Mouse (Mus musculus) cerebellum, adult (tissue): ENCODE measurements at regions not wholly inside any gene's neighbourhood (a gene's known extent, or its start where the extent isn't known, plus 50 kb on each side); places are given as distances from the start of the nearest gene placed in this dataset.

ENCODE experiments used
- ATAC-seq: cut with Nextera tagmentation; 2 replicates; pipeline ENCODE4 v1.9.2; 2017; ENCODE audit warnings: mild to moderate bottlenecking, moderate library complexity, mixed read lengths; ENCODE audit not compliant: insufficient number of reproducible peaks, low FRiP score, low TSS enrichment

DNA sequence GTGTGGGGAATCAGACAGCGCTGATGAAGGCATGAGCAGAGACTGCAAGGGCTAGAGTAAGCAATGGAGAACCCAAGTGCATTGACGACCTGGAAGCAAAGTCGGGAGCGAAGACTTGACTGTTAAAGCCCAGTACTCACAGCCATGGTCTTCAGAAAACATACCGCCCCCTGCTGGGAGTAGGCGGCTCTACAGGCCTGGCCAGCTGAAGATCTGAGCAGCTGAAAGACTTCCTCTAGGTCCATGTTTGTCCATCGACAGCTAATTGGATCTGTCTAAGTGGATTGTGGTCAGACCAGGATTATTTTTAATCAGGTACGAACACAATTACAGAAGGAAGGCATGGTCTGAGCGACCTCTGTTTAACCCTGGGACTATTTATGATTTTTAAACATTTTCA, 230.0 kb downstream of the Slc30a10 start:
- ATAC-seq = no peak

- no peak for ATAC-seq
Measured at GRCm38 (mm10) chr1:185688506-185688905, 233.9 kb downstream of the Slc30a10 start.

DNA sequence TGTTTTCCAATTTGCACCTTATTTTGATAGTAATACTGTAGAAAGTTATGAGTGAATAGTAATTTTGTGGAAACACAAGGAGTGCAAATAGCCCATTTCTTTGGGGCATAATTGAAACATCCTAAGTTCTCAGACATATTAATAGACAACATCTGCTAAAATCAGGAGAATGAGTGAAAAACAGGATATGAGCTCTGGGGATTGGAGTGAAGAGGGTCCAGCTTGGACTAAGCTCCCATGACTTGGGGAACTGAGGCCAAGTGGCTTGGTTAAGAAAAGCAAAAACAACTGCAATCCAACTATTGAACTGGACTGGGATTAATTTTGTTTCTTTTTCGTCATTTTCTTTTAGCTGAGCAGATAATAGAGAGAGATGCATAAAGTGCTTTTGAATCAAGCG, 240.7 kb downstream of the Slc30a10 start:
- no peak for ATAC-seq

DNA sequence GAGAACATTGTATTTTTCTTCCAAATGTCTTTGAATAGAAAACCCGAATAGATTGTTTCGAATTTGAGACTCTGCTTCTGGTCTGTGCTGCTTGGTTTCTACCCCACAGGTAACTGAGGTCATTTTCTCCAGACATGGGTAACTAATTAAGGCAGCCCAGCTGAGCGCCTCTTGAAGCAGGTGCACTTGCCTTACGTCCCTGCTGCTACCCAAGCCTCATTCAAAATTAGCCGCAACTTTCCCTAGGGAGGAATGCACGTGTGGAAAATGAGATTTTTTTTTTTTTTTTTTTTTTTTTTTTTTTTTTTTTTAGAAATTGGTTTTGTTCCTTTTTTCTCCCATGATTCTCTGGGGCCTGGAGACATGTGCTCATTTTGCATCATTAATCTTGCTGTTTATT, 245.1 kb downstream of the Slc30a10 start:
- ATAC-seq = no peak

DNA sequence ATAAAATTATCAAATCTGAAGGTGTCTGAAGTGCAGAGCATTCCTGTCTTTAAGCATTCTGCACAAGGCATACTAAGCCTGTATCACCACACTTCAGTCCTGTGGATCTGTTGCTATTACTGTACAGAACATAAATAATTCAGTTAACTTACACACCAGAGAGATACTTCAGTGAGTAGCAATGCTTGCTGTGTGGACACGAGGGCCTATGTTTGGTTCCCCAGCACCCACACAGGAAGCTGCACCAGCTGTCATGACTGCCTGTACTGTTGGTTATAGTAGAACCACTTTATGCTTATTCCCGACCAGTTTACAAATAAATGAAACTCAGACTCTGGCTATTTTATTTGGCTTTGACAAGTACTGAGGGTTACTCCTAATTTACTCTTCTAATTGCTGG, 271.7 kb downstream of the Slc30a10 start:
- ATAC-seq = no peak

DNA sequence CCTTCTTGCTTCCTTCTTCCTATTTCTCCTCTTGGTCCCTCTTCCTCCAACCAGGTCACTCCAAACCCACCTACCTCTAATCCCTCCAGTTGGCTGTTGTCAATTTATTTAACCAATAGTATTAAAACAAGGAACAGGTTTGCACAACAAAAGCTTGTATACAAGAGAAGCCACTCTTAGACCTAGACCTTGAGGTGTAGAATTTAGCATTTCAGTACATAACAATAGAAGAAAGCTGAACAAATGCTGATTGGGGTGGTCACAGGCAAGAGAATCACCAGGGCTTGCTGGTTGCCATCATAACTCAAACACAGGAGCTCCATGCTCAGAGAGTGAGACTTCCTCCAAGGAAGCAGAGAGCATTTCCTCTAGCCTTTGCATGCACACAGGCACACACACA, 272.2 kb downstream of the Slc30a10 start:
- no peak for ATAC-seq

DNA sequence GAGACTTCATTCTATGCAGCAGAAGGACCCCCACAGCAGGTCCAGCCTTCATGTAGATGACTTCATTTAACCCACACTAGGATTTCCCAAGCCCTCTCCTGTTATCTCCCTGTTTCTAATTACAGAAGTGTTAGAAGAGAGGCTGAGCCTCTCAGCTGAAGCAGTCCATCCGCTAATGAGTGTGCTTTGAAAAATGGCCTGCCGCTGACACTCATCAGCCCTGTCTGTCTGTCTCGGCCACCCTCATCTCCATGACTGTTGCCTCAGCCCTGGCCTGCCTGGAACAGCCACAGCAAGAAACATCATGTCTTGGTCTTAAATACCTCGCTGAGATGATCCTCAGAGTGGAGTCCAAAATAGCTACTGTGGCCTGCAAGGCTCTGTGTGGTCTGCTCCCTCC, 273.1 kb downstream of the Slc30a10 start:
- no peak for ATAC-seq

DNA sequence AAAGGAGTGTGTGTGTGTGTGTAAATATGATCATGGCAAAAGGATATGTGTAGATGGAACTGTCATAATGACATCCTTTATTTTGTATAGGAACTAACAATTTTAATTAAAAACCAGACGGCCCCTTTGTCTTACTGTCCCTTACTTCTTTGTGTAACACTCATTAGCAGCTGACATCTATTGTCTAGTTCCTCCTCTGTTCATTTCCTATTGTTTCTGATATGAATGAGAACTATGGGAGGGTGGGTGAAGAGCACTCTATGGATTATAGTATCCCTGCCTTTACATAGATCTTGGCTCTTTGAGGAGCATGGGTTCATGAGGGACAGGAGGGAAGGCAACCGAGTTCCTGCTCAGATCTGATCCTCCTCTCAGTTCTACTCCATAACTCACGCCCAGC, 273.8 kb downstream of the Slc30a10 start:
- ATAC-seq = no peak

- ATAC-seq = no peak
Measured at GRCm38 (mm10) chr1:185731062-185731461, 276.4 kb downstream of the Slc30a10 start.

DNA sequence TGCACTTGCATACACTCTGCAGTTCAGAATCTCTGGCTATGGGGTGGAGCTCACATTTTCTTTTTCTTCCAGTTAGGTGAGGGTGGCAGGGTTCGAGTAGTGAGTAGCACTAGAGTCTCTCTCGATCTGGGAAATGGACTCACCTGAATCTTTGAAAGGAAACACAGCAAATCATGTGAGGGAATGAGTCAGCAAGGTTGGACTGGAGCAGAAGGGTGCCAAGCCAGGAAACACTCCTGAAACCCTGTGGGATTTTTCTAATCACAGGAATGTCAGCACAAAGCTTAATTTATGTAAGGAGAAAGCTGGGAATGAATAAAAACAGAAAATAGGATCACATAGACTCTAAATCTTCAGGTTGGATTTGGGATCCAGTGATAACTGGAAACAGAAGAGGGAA, 282.1 kb downstream of the Slc30a10 start:
- ATAC-seq = no peak

DNA sequence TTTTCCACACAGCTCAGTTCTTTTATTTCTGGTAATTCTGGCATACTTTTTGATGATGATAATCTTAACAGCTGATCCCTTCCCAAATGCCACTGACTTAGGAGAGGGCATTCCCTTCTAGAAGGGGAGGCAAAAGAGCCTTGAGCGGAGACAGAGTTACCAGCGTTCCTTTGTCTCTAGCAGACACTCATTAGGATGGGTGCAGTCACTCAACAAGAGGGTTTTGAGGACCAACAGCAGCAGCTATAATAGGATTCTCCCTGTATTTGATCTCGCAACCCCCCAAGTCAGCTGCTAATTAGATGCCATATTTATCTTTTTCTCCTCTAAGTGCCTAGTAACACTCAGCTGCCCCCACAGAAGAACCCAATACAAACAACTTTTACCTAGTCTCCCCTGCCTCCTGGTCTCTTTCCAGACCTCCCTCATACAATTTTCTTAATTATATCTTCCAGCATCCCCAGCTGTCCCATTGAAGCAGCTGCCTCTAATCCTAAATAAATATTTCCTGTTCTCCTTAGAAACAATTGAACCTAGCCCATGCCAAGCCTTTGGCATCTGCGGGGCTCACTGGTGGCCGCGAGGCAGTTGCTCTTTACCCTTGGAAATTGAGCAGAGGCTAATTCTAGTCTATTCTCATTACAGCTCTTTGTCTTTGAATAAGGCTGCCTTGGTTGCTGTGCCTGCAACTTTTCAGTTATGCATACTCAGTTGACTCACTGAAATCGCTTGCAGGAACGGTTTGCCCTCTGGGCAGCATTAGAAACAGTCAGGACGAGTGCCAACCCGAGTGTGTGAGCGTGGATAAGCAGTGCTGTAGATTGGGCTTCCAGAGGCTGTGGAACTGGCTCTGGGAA, 286.6 kb downstream of the Slc30a10 start:
- ATAC-seq = no peak

GRCm38 (mm10) chr1:185749251-185749650, 294.6 kb downstream of the Slc30a10 start:
- no peak for ATAC-seq

DNA sequence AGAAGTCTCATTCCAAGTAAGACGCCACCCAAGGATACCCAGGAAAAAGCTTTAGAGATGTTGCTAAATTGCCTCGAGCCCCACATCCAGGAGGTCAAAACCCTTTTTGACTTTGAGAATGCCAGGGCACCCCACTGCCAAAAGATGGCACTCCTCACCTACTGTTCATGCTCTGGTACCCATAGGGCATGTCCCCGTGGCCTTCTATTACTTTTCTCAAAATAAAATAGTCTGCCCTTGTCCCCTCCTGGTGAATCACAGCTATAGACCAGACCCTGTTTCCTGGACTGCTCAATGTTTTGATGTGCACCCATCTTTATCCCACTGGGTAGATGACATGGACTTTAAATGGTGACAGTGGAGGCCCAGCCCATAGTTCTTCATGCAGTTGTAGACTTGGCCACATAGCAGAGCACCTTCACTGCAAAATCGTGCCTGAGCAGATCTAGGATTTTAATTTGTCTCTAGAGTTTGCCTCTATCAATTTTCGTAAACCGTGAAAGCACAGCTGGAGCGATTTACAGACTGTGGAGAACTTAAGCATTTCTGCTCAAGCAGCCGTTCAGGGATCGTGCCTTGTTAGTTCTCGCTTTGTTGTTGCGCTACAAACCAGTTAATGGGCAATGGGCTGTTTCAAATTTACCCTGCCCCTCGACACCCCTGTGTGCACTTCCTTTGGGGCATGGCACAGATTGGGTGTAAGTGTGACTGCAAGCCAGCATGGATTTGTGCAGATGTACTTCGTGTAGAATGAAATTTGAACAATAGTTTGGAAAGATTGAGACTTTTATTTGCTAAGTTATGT, 300.0 kb downstream of the Slc30a10 start:
- ATAC-seq = no peak

- ATAC-seq = no peak
Measured at GRCm38 (mm10) chr1:185757376-185757775, 302.7 kb downstream of the Slc30a10 start.

GRCm38 (mm10) chr1:185774202-185774601, 319.6 kb downstream of the Slc30a10 start:
- ATAC-seq = no peak

DNA sequence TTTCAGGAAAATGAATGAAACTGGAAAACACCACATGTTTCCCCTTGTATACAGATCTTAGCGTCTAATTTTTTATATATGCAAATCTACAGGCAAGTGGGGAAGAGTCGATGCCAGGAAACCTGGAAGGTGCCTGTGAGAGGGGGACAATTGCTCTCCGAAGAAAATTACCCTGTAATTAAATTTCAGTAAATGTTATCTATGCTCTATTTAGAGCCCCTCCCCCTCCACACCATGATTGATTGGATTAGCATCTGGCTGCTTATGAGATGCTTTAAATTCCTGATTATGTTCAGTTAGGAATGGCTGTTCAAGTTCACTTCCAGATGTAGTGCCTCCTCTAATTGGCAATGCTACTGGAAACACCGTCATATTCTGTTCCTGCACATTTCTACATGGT, 325.0 kb downstream of the Slc30a10 start:
- no peak for ATAC-seq

GRCm38 (mm10) chr1:185802156-185802555, 315.0 kb downstream of the Lyplal1 start:
- no peak for ATAC-seq

GRCm38 (mm10) chr1:185814901-185815300, 302.2 kb downstream of the Lyplal1 start:
- ATAC-seq = no peak

DNA sequence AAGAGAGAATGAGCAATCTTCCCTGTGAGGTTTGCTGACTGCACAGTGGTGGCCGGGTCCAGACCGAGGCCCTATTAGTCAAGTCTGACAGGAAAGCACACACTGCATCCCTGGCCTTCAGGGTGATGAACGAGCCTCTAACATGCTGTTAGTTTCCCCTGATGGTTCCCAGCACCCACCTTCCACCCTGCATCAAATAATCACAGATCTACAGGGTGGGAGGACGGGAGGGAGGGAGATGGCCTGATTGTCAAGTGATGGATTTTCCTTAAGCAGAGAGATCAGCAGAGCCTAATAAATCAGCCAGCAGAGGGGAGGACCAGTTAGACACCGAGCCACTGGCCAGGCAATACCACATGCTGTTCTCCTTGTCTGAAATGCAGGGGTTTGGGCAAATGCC, 298.1 kb downstream of the Lyplal1 start:
- no peak for ATAC-seq

GRCm38 (mm10) chr1:185822241-185822640, 294.9 kb downstream of the Lyplal1 start:
- ATAC-seq = no peak

DNA sequence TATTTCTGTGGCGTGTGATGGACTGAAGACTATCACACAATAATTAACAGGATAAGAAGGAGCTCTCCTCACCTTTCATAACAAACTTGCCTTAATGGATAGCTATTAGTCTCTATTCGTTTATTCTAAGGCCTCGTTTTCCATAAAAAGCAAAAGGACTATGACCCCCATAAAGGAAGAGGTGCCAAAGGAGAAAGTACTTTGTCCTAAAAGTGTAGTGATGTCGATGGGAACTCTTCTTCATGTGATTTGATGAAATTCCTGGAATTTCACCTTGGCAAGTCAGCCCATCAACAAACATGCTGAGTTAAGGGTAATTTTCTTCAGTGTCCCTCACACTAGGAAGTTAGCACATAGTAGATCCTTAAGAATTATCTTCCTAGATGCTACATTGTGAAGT, 293.9 kb downstream of the Lyplal1 start:
- ATAC-seq = no peak

DNA sequence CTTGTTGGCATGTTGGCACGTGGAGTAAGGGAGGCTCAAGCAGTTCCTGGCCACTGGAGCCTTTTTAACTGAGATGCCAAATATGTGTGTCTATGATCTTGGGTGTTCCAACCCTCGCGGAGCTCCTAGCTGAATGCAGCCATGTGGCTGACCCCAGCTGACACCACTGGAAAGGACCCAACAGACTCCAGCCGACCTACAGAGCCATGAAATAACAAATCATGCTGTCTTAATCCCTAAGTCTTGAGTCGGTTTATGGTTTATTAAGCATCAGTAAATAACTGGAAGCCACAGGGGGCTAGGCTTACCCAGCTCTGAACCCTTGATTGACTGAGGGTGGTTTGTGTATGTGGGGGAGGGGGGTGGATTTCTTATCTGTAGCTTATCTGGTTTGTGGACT, 293.2 kb downstream of the Lyplal1 start:
- no peak for ATAC-seq
